Mouse (Mus musculus) embryo, embryonic 10.5 days (tissue): ENCODE data around the gene Shroom1.

ENCODE experiments used
- DNase-seq: peaks from one replicate; pipeline ENCODE4 v3.0.0-alpha.2; 2015; ENCODE audit warnings: low spot score

Shroom1 gene

GRCm38 (mm10) chr11:53516775-53517627, 60.0 kb downstream of the Shroom1 start:
- peak; percentile 36 for DNase-seq
